Mouse (Mus musculus) brain, embryonic 14.5 days (tissue): Measurements from ENCODE around the gene Gpr155. TPM values are rescaled to one million over a fixed set of nuclear protein-coding genes. Genes with fewer than 3 reads are reported as not detected.

Source experiments
- DNase-seq: peaks from one replicate; pipeline ENCODE4 v3.0.0-alpha.2; 2011; ENCODE audit warnings: low read depth
- CTCF ChIP-seq: fragments of 200-500 bp; IDR thresholded peaks from 2 replicates; pipeline ENCODE4 v1.5.1; 2012; ENCODE audit warnings: inconsistent platforms, mild to moderate bottlenecking, moderate library complexity, borderline replicate concordance; ENCODE audit not compliant: insufficient read depth, insufficient read length; ENCODE audit errors: extremely low read depth
- POLR2A ChIP-seq: fragments of 200-500 bp; IDR thresholded peaks from 2 replicates; pipeline ENCODE4 v1.6.1; 2012; ENCODE audit warnings: mild to moderate bottlenecking, inconsistent platforms, borderline replicate concordance; ENCODE audit not compliant: poor library complexity, insufficient read depth, insufficient read length, severe bottlenecking; ENCODE audit errors: extremely low read depth
- polyA plus RNA-seq: library from polyadenylated mRNA; depleted of rRNA; stranded (reverse); fragments of >200 nt; gene quantifications from 2 replicates; pipeline ENCODE4 v1.2.3, GENCODE M21; 2012; rRNA removed

Gpr155 gene
- polyA plus RNA-seq, 1 experiment: 8.8 TPM

DNA sequence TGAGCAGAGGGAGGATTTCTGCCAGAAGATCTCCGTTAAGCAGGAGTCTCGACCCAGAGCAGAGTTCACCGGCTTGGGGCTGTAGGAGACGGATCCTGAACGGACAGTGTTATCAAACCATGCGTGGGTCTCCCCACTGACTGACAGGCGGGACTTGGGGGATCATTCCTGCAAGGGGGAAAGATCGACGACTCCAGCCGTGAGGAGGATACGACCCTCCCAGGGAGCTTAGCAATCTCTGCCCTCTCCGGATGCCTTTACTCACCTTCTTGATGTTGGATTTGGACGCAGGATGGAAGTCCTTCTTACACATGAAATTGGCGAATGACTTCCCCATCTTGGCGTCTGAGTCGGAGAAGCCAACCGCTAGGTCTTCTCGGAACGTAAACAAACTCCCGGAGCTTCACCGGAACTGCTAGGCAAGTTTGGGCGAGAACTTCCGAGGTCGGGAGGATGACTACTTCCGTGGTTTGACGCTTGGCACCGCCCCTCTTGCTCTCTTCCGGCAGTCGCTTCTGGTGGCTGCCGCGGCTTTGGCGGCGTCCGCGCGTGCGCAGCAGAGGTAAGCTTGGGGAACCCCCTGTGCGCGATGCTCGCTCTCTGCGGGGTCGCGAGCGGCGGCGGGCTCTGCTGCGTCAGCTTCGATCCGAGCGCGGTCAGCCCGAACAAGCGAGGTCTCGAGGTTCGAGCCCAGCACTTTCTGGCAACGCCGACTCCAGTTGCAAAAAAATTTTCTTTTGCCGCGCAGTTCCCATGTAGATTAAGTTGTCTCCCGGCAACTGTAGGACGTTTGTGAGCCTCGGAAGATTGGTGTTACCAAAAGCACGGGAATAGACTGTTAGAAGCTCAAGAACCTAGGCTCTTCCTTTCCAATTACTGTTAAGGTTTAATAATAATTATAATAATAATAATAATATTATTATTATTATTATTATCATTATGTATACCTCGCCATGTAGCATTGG lies 73.9 kb downstream of the Gpr155 start, which contains the start of the genes Scrn3 and Cir1:
Gene Scrn3 (plus strand): TSS at position 450 of the 965 bp plus-strand sequence.
Gene Cir1 (minus strand): TSS at position 550 of the 965 bp plus-strand sequence.
- peak; percentile 100 for DNase-seq
- peak; percentile 90 for TF ChIP-seq POLR2A
- no peak for TF ChIP-seq CTCF

DNA sequence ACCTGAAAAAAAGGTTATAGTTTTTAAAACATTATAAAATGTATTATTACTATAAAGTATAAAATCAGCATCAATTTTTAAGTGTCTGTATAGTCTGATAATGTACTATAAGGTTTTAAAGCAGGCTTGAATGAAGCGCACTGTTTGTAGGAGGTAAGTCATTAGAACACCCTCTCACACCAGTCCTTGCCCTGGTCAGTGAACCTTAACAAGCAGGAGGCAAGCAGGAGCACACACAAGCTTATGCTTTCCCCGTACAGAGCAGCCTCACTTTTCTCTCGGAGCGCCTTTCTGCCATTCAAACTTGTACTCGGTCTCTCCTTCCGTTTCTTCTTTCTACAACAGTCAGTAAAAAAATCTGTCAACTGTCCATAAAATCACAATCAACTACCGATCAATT lies 80.4 kb downstream of the Gpr155 start:
- TF ChIP-seq POLR2A: no peak
- TF ChIP-seq CTCF: no peak

DNA sequence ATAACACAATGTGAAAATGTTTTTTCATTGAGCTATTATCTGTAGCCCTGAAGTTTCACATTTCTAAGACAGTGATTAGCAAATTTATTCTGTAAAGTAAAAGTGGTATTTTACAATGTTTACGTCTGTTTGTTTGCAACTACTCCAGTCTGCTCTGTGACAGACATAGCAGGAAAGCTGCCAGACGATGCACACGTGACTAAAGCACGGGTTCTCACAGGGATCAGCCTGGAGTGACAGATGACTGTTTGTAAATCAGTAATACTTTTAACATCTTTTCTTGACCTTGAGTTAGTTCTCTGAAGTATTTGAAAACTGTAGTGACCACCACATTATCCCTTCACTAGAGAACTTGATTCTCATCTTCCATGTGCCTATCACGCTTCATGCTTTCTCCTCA lies 81.9 kb downstream of the Gpr155 start:
- no peak for TF ChIP-seq POLR2A
- TF ChIP-seq CTCF: no peak
- no peak for DNase-seq

More for the DNA sequence above, 80.4 kb downstream of the Gpr155 start:
- DNase-seq: no peak

DNA sequence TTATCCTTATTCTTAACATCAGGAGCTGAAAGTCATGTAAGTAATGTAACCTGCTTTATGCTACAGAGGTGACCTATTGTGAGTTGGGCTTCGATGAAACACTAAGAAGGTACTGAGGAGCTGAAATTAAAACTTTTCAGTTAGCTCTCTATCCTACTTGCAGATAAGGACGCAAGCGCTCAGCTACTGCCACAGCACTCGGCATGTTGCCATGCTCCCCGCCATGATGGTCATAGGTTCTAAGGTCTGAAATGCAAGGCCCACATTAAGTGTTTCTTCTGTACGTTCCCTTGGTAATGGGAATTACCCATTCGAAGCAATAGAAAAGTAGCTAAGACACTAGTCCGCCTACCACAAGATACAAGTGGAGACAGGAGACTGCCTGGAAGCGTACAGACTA lies 83.7 kb downstream of the Gpr155 start:
- no peak for DNase-seq
- TF ChIP-seq CTCF (no peak), POLR2A (no peak)

DNA sequence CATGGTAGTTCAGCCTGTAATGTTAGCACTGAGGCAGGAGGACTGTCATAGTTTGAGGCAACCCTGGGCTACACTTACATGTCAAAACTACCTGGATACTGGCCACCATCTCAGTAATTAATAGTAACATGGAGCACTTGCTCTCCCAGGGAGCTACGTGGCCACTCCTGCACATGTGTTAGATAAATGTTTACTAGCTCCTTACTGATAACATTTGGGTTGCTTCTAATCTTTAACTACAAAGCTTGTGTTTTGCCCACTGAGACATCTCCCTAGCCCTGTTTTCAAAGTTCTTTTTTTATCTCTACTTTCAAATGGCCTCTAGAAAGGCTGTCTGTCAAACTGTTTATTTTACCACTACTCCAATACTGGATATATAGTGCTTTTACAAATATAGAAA lies 84.4 kb downstream of the Gpr155 start:
- no peak for TF ChIP-seq POLR2A
- TF ChIP-seq CTCF: no peak
- no peak for DNase-seq

DNA sequence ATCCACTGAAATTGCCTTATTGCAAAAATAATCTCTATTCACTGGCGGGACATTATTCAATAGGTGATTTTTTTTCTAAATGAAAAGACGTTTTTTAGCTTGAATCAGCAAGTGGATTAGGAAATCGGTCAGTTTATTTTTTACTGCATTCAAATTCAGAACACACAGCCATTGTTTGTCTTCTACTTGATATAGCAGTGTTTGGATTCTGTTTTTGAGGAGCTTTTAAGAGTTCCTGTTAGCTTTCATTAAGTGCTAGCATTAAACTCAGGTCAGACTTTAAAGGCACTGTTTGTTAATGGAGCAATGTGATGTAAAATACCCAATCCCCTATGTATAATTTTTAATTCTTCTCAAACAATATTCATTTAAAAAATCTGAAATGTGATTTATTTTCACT lies 87.5 kb downstream of the Gpr155 start:
- DNase-seq: no peak
- TF ChIP-seq POLR2A (no peak), CTCF (no peak)

DNA sequence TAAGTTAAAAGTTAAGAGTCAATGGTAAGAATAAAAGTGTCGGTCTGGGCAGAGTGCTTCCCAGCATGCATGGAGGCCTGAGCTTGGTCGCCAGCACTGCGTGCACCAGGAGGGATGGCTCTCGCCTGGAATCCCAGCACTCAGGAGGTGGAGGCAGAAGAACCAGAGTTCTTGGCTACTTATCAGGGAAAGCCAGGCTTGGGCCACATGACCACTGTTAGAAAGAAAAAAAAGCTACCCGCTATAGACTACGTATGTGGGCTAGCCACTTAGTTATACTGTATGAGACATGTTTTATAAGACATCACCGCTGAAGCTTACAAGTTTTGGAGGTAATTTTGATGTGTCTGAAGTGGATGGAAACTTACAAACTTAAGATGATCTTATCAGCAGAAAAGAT lies 88.2 kb downstream of the Gpr155 start:
- DNase-seq: no peak
- TF ChIP-seq POLR2A (no peak), CTCF (no peak)

DNA sequence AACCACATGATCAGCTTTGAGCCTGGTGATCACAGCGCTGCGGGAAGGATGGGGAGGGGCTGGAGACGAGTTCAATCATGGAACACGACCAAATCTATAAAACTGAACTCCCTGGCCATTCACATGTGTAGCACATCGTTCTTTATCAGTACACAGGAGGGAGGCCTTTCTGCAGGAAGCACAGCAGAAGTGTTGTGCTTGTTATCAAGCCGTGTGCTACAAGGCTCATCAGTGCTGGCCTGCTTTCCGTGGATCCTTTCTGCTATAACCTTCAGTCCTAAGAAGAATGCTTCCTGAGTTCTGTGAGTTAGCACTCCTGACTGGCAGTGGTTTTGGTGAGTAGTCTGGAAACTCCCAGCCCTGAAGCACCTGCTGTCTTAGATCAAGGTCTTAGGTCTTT lies 91.3 kb downstream of the Gpr155 start:
- DNase-seq: no peak
- TF ChIP-seq CTCF: no peak
- no peak for TF ChIP-seq POLR2A

Other genes starting within 250 kb of the Gpr155 start
- 36.7 and 43.9 TPM in 2 replicates for gene Ola1, start 167.6 kb downstream of the Gpr155 start, polyA plus RNA-seq
- 14.6 and 16.9 TPM in 2 replicates for gene Sp9, start 114.6 kb downstream of the Gpr155 start, polyA plus RNA-seq
- 6.4 and 6.8 TPM in 2 replicates for gene Scrn3, start 74.0 kb downstream of the Gpr155 start, polyA plus RNA-seq
- 20.5 and 21.3 TPM in 2 replicates for gene Cir1, start 73.9 kb downstream of the Gpr155 start, polyA plus RNA-seq
- gene Wipf1, start 143.2 kb upstream of the Gpr155 start, polyA plus RNA-seq: 2.8 and 3.8 TPM in 2 replicates
- gene Chrna1, start 193.8 kb upstream of the Gpr155 start, polyA plus RNA-seq: 0.12 and 0.13 TPM in 2 replicates